Mouse (Mus musculus): ENCODE data around the gene Col4a2. TPM values are rescaled to one million over a fixed set of nuclear protein-coding genes. Genes with fewer than 3 reads are reported as not detected.

The Col4a2 gene
- polyA plus RNA-seq, 1 experiment from 2014 or later = 57.1 TPM

DNA sequence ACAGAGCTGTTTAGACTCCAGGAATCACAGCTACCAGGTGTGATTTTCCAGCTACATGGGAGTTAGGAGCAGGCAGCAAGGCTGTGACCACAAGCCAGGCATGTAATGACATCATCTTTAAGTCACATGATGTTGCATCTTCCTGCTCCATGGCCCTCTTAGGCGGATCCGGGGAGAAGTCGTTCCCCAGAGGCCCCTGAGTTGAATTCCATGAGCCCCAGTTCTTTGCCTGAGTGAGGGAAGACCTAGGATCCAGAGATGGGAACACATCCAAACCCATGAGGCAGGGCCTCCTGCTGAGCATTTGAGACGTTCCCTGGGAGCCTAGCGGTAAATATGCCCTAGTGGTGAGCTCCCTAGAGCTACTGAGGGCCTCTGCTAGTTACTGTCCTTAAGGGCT, 99.8 kb downstream of the Col4a2 start:
- H3K4me2 ChIP-seq (replicated peaks; ENCODE audit: low read depth, low read length) = no peak overlapping the region
- peaks cover 10% of the 10 kb centered on the region for H3K36me3 ChIP-seq (ENCODE audit: control insufficient read depth, insufficient read depth, low read length)
- peak overlapping the region; percentile 82 for H3K27ac ChIP-seq (ENCODE audit: low read length)
- no peak overlapping the region for H3K9ac ChIP-seq (replicated peaks; ENCODE audit: low read depth, low read length)
- 57% methylated on average over 5 of the region's 5 CpGs for WGBS
- no peak for ATAC-seq (ENCODE audit: insufficient number of reproducible peaks, insufficient read depth, low FRiP score, low read depth)
- H3K4me3 ChIP-seq (ENCODE audit: low read depth, low read length) = no peak overlapping the region
- no peaks in the 10 kb centered on the region for H3K27me3 ChIP-seq (ENCODE audit: control insufficient read depth, insufficient read depth, low read length)
- no peaks in the 10 kb centered on the region for H3K9me3 ChIP-seq (ENCODE audit: control insufficient read depth, low read depth, low read length)
- H3K4me1 ChIP-seq (ENCODE audit: control insufficient read depth, insufficient read depth, low read length) = peaks cover 8% of the 10 kb centered on the region; the same call in 1 of the 2 replicates

DNA sequence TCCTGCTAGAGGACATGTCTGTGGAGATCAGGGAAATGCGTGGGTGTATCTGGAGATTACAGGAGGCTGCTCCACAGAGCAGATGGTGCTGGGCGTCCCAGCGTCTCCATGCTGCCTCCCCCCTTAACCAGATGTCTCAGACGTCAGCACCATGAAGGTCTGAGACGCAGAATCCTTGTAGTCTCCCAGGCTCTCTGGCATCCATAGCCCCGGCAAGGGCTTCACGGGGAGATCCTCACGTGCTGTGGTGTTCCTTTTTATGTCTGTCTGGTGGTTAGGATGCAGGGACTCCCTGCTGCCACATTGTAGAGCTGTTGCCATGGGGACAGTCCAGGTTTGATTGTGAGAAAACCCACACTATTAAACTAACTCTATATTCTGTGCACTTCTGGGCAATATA, 101.7 kb downstream of the Col4a2 start:
- H3K4me3 ChIP-seq (ENCODE audit: low read depth, low read length) = no peak overlapping the region
- no peaks in the 10 kb centered on the region for H3K27me3 ChIP-seq (ENCODE audit: control insufficient read depth, insufficient read depth, low read length)
- peaks cover 10% of the 10 kb centered on the region for H3K36me3 ChIP-seq (ENCODE audit: control insufficient read depth, insufficient read depth, low read length)
- H3K4me2 ChIP-seq (replicated peaks; ENCODE audit: low read depth, low read length) = no peak overlapping the region
- H3K27ac ChIP-seq (ENCODE audit: low read length) = no peak overlapping the region
- peaks cover 8% of the 10 kb centered on the region; the same call in 1 of the 2 replicates for H3K4me1 ChIP-seq (ENCODE audit: control insufficient read depth, insufficient read depth, low read length)
- H3K9me3 ChIP-seq (ENCODE audit: control insufficient read depth, low read depth, low read length) = no peaks in the 10 kb centered on the region
- no peak for ATAC-seq (ENCODE audit: insufficient number of reproducible peaks, insufficient read depth, low FRiP score, low read depth)
- WGBS = 68% methylated on average over 8 of the region's 8 CpGs
- H3K9ac ChIP-seq (replicated peaks; ENCODE audit: low read depth, low read length) = no peak overlapping the region

DNA sequence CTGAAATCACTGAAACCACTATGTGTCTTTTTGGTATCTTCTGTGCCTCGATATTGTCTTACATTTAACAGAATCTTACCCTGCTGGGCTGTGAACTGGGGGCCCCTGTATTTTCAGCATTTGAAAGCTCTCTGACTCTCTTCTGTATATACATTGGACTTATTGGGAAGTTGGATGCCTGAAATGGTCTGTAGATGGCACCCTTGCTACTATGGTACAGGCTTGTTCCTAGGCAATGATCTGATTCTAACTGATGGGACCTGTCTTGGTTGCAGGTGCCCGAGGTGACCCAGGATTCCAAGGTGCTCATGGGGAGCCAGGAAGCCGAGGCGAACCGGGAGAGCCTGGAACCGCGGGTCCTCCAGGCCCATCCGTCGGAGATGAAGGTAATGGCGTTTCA, 102.5 kb downstream of the Col4a2 start:
- 83% methylated on average over 10 of the region's 10 CpGs for WGBS
- Histone ChIP-seq H3K9ac (replicated peaks; ENCODE audit: low read depth, low read length) (no peak overlapping the region), H3K36me3 (ENCODE audit: control insufficient read depth, insufficient read depth, low read length) (peaks cover 10% of the 10 kb centered on the region), H3K27ac (ENCODE audit: low read length) (no peak overlapping the region), H3K27me3 (ENCODE audit: control insufficient read depth, insufficient read depth, low read length) (no peaks in the 10 kb centered on the region), H3K4me1 (ENCODE audit: control insufficient read depth, insufficient read depth, low read length) (peaks cover 8% of the 10 kb centered on the region; the same call in 1 of the 2 replicates), H3K4me2 (replicated peaks; ENCODE audit: low read depth, low read length) (no peak overlapping the region), H3K4me3 (ENCODE audit: low read depth, low read length) (no peak overlapping the region), H3K9me3 (ENCODE audit: control insufficient read depth, low read depth, low read length) (no peaks in the 10 kb centered on the region)
- no peak for ATAC-seq (ENCODE audit: insufficient number of reproducible peaks, insufficient read depth, low FRiP score, low read depth)

DNA sequence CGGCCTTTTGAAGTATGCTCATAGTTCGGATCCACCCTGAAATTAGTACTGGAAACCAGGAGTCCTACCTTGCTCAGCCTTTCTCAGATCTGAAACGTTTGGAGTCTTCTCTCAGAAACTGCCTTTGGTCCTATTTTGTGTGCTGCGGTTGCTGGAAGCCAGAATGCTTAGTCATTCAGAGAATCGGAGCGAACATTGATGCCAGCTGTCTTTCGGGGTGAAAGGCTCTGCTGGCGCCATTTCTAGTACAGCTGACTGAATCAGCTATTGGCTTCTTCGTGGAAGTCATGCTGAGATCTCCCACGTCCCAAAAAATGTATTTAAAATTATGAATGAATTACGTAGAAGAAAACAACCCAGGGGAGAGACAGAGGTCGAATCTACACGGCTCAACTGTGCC, 105.2 kb downstream of the Col4a2 start:
- Histone ChIP-seq H3K4me2 (replicated peaks; ENCODE audit: low read depth, low read length) (no peak overlapping the region), H3K4me3 (ENCODE audit: low read depth, low read length) (no peak overlapping the region), H3K27me3 (ENCODE audit: control insufficient read depth, insufficient read depth, low read length) (no peaks in the 10 kb centered on the region), H3K9ac (replicated peaks; ENCODE audit: low read depth, low read length) (no peak overlapping the region), H3K4me1 (ENCODE audit: control insufficient read depth, insufficient read depth, low read length) (no peaks in the 10 kb centered on the region), H3K36me3 (ENCODE audit: control insufficient read depth, insufficient read depth, low read length) (peaks cover 9% of the 10 kb centered on the region; the same call in 1 of the 2 replicates), H3K9me3 (ENCODE audit: control insufficient read depth, low read depth, low read length) (no peaks in the 10 kb centered on the region), H3K27ac (ENCODE audit: low read length) (no peak overlapping the region)
- WGBS = 82% methylated on average over 13 of the region's 13 CpGs
- no peak for ATAC-seq (ENCODE audit: insufficient number of reproducible peaks, insufficient read depth, low FRiP score, low read depth)

DNA sequence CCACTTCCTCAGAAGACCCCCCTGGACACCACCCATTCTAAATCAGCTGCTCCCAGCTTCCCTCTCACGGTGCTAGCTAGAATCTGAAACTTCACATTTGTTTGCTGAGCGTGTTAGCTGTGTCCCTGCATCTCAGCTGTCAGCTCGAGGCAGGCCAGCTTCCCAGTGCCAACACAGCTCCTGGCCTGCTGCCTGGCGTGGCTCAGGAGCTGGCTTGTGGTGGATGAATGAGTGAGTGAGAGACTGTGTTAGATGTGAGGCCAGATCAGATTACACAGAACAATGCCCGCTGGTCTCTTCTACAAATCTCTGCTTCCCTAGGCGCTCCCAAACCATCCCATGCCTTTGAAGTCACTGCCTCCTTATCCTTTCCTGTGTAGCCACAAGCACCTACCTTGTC, 106.6 kb downstream of the Col4a2 start:
- Histone ChIP-seq H3K4me1 (ENCODE audit: control insufficient read depth, insufficient read depth, low read length) (no peaks in the 10 kb centered on the region), H3K4me3 (ENCODE audit: low read depth, low read length) (no peak overlapping the region), H3K27me3 (ENCODE audit: control insufficient read depth, insufficient read depth, low read length) (no peaks in the 10 kb centered on the region), H3K27ac (ENCODE audit: low read length) (no peak overlapping the region), H3K9ac (replicated peaks; ENCODE audit: low read depth, low read length) (no peak overlapping the region), H3K36me3 (ENCODE audit: control insufficient read depth, insufficient read depth, low read length) (peaks cover 12% of the 10 kb centered on the region; the same call in 1 of the 2 replicates), H3K9me3 (ENCODE audit: control insufficient read depth, low read depth, low read length) (no peaks in the 10 kb centered on the region), H3K4me2 (replicated peaks; ENCODE audit: low read depth, low read length) (no peak overlapping the region)
- peak; percentile 35; the same call in 1 of the 2 replicates for ATAC-seq (ENCODE audit: insufficient number of reproducible peaks, insufficient read depth, low FRiP score, low read depth)
- 38% methylated on average over 6 of the region's 6 CpGs for WGBS

DNA sequence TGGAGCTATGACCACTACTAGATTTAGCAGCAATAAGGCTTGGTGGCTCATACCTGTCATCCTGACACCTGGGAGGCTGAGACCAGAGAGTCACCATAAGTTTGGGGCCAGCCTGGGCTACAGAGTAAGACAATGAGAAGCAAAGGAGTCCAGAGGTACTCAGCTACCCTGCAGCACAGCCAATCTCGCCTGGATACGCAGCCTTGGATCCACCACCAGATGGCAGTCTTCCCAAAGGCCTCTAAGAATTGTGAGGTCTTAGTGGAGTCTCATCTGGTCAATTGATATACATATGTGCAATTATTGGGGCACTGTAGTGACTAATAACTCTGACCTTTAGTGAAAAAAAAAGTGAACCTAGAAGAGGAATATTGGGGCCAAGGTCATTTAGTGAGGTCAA, 107.0 kb downstream of the Col4a2 start:
- Histone ChIP-seq H3K4me3 (ENCODE audit: low read depth, low read length) (no peak overlapping the region), H3K9ac (replicated peaks; ENCODE audit: low read depth, low read length) (no peak overlapping the region), H3K36me3 (ENCODE audit: control insufficient read depth, insufficient read depth, low read length) (peaks cover 12% of the 10 kb centered on the region; the same call in 1 of the 2 replicates), H3K9me3 (ENCODE audit: control insufficient read depth, low read depth, low read length) (no peaks in the 10 kb centered on the region), H3K27me3 (ENCODE audit: control insufficient read depth, insufficient read depth, low read length) (no peaks in the 10 kb centered on the region), H3K4me2 (replicated peaks; ENCODE audit: low read depth, low read length) (no peak overlapping the region), H3K27ac (ENCODE audit: low read length) (no peak overlapping the region), H3K4me1 (ENCODE audit: control insufficient read depth, insufficient read depth, low read length) (no peaks in the 10 kb centered on the region)
- ATAC-seq (ENCODE audit: insufficient number of reproducible peaks, insufficient read depth, low FRiP score, low read depth) = peak; percentile 53; the same call in 1 of the 2 replicates
- WGBS = 29% methylated on average over 2 of the region's 2 CpGs

DNA sequence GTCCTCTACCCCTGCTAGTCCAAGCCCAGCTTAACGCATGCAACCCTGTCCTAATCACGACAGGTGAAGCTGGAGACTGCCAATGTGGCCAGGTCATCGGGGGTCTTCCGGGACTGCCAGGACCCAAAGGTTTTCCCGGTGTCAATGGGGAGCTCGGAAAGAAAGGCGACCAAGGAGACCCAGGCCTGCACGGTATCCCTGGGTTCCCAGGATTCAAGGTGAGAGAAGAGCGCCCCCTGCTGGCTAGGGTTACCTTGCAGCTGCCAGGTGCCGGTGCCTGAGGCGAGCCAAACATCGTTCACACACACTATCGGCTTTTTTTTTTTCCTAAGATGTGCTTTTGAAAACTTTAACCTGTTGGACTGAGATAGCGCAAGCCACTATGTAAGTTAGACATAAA, 108.5 kb downstream of the Col4a2 start:
- Histone ChIP-seq H3K4me1 (ENCODE audit: control insufficient read depth, insufficient read depth, low read length) (no peaks in the 10 kb centered on the region), H3K4me2 (replicated peaks; ENCODE audit: low read depth, low read length) (no peak overlapping the region), H3K4me3 (ENCODE audit: low read depth, low read length) (no peak overlapping the region), H3K27ac (ENCODE audit: low read length) (no peak overlapping the region), H3K27me3 (ENCODE audit: control insufficient read depth, insufficient read depth, low read length) (no peaks in the 10 kb centered on the region), H3K36me3 (ENCODE audit: control insufficient read depth, insufficient read depth, low read length) (peaks cover 15% of the 10 kb centered on the region; the same call in 1 of the 2 replicates), H3K9me3 (ENCODE audit: control insufficient read depth, low read depth, low read length) (no peaks in the 10 kb centered on the region), H3K9ac (replicated peaks; ENCODE audit: low read depth, low read length) (no peak overlapping the region)
- WGBS = 55% methylated on average over 14 of the region's 14 CpGs
- no peak for ATAC-seq (ENCODE audit: insufficient number of reproducible peaks, insufficient read depth, low FRiP score, low read depth)

DNA sequence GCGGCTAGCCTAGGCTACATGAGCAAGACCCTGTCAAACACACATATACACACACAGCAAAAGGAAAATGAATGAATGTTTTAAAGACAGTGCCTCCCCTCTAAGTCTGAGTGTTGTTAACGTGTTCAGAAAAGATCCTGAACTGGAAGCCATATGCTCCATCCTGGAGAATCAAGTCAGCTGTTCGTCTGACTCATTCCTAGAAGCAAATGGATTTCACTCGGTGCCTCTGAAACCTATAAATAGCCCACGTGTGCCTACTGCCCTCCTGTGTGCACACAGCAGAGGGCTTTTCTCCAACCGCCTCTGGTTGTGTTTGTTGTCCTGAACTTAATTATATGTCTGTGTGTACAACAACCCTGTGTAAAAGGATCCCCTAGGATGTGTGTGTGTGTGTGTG, 109.4 kb downstream of the Col4a2 start:
- Histone ChIP-seq H3K27ac (ENCODE audit: low read length) (no peak overlapping the region), H3K4me2 (replicated peaks; ENCODE audit: low read depth, low read length) (no peak overlapping the region), H3K9ac (replicated peaks; ENCODE audit: low read depth, low read length) (no peak overlapping the region), H3K4me1 (ENCODE audit: control insufficient read depth, insufficient read depth, low read length) (no peaks in the 10 kb centered on the region), H3K27me3 (ENCODE audit: control insufficient read depth, insufficient read depth, low read length) (no peaks in the 10 kb centered on the region), H3K36me3 (ENCODE audit: control insufficient read depth, insufficient read depth, low read length) (peaks cover 14% of the 10 kb centered on the region; the same call in 1 of the 2 replicates), H3K9me3 (ENCODE audit: control insufficient read depth, low read depth, low read length) (no peaks in the 10 kb centered on the region), H3K4me3 (ENCODE audit: low read depth, low read length) (no peak overlapping the region)
- 77% methylated on average over 6 of the region's 6 CpGs for WGBS
- no peak for ATAC-seq (ENCODE audit: insufficient number of reproducible peaks, insufficient read depth, low FRiP score, low read depth)

DNA sequence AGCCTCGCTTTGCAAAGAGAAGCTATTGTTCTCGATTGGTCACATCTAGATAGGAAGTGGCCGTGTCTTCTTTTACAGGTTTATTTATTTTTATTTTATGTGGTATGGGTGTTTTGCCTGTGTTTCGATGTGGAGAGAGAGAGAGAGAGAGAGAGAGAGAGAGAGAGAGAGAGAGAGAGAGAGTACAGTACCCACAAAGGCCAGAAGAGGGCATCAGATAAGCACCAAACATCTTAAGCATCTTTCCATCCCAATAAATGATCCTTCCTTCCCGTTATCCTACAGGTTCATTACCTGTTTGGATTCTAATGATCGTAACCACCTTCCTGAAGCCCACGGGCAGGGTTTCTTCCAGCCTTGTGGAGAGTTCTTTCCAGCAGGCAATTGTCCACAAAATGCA, 110.5 kb downstream of the Col4a2 start:
- 66% methylated on average over 7 of the region's 7 CpGs for WGBS
- H3K4me3 ChIP-seq (ENCODE audit: low read depth, low read length) = no peak overlapping the region
- H3K9me3 ChIP-seq (ENCODE audit: control insufficient read depth, low read depth, low read length) = no peaks in the 10 kb centered on the region
- no peaks in the 10 kb centered on the region for H3K4me1 ChIP-seq (ENCODE audit: control insufficient read depth, insufficient read depth, low read length)
- no peak overlapping the region; the same call in 1 of the 2 replicates for H3K27ac ChIP-seq (ENCODE audit: low read length)
- H3K27me3 ChIP-seq (ENCODE audit: control insufficient read depth, insufficient read depth, low read length) = no peaks in the 10 kb centered on the region
- peaks cover 25% of the 10 kb centered on the region for H3K36me3 ChIP-seq (ENCODE audit: control insufficient read depth, insufficient read depth, low read length)
- no peak overlapping the region for H3K4me2 ChIP-seq (replicated peaks; ENCODE audit: low read depth, low read length)
- H3K9ac ChIP-seq (replicated peaks; ENCODE audit: low read depth, low read length) = no peak overlapping the region
- ATAC-seq (ENCODE audit: insufficient number of reproducible peaks, insufficient read depth, low FRiP score, low read depth) = no peak
